Mouse (Mus musculus): ENCODE data around the gene Tbc1d10a.

Tbc1d10a gene

GRCm38 (mm10) chr11:4222046-4222950 is 35.7 kb downstream of the Tbc1d10a start:
- no peak for TF ChIP-seq NANOG (IDR thresholded peaks at IDR 0.05; ENCODE audit: borderline replicate concordance, low read length)
- TF ChIP-seq POU5F1 (IDR thresholded peaks at IDR 0.05; ENCODE audit: borderline replicate concordance, low read length) = no peak
- no peak for TF ChIP-seq CTCF (conservative IDR thresholded peaks at IDR 0.05; ENCODE audit: low read length)
- Histone ChIP-seq H3K4me1 (replicated peaks; ENCODE audit: low read depth, low read length) (peaks cover 64% of the 10 kb centered on the region), H3K27me3 (ENCODE audit: insufficient read depth, low read length) (no peaks in the 10 kb centered on the region), H3K4me3 (replicated peaks; ENCODE audit: low read length) (no peak overlapping the region; the same call in 1 of the 2 replicates), H3K9me3 (ENCODE audit: low read length) (no peaks in the 10 kb centered on the region), H3K36me3 (ENCODE audit: insufficient read depth, low read length) (peaks cover 27% of the 10 kb centered on the region)

DNA sequence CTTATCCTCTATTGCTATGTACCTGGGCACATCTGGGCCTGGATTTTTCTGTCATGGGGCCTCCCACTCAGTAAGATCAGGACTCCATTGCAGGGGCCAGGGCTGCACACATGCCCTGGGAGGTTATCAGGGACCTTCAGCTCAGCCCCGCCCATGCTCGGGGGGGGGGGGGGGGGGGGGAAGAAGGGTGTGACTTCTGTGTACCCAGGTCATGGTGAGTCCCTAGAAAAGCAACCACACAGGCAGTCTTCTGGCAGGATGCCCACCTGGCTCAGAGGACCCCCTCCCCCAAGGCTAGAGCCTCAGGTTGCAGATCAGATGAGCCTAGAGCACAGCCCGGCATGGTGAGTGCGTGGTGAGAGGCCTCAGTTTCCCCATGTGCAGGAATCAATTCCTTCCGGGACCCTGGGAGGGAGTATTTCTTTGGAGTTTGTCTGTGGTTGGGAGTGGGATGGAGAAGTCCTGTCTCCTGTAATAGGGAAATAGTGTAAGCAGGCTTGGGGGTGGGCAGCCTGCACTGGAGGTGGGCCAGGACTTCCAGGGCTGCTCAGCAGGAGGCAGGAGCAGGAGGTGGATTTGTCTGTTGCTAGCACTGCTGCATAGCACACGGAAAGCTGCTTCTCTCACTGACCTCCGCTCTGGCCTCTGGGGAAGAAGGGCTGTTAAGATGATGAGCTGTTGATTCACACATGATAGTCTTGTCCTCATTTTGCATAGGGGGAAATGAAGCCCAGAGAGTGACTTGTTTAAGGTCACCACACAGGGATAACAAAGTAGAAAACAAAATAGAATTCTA is 37.0 kb downstream of the Tbc1d10a start:
- H3K27me3 ChIP-seq (ENCODE audit: insufficient read depth, low read length) = no peaks in the 10 kb centered on the region
- H3K9me3 ChIP-seq (ENCODE audit: low read length) = no peaks in the 10 kb centered on the region
- H3K36me3 ChIP-seq (ENCODE audit: insufficient read depth, low read length) = peaks cover 27% of the 10 kb centered on the region
- no peak overlapping the region; the same call in 1 of the 2 replicates for H3K4me3 ChIP-seq (replicated peaks; ENCODE audit: low read length)
- peaks cover 62% of the 10 kb centered on the region for H3K4me1 ChIP-seq (replicated peaks; ENCODE audit: low read depth, low read length)
- TF ChIP-seq NANOG (IDR thresholded peaks at IDR 0.05; ENCODE audit: borderline replicate concordance, low read length) = no peak
- no peak for TF ChIP-seq POU5F1 (IDR thresholded peaks at IDR 0.05; ENCODE audit: borderline replicate concordance, low read length)
- no peak for TF ChIP-seq CTCF (conservative IDR thresholded peaks at IDR 0.05; ENCODE audit: low read length)

- H3K36me3 ChIP-seq (ENCODE audit: insufficient read depth, low read length) = peaks cover 27% of the 10 kb centered on the region
- no peaks in the 10 kb centered on the region for H3K27me3 ChIP-seq (ENCODE audit: insufficient read depth, low read length)
- H3K4me1 ChIP-seq (replicated peaks; ENCODE audit: low read depth, low read length) = peaks cover 63% of the 10 kb centered on the region
- TF ChIP-seq NANOG (IDR thresholded peaks at IDR 0.05; ENCODE audit: borderline replicate concordance, low read length) (no peak), CTCF (conservative IDR thresholded peaks at IDR 0.05; ENCODE audit: low read length) (no peak), POU5F1 (IDR thresholded peaks at IDR 0.05; ENCODE audit: borderline replicate concordance, low read length) (no peak)
- H3K4me3 ChIP-seq (replicated peaks; ENCODE audit: low read length) = no peak overlapping the region
- H3K9me3 ChIP-seq (ENCODE audit: low read length) = no peaks in the 10 kb centered on the region
Observed at GRCm38 (mm10) chr11:4224223-4224622, 37.6 kb downstream of the Tbc1d10a start.

GRCm38 (mm10) chr11:4226569-4227325 is 40.2 kb downstream of the Tbc1d10a start:
- no peak for TF ChIP-seq POU5F1 (IDR thresholded peaks at IDR 0.05; ENCODE audit: borderline replicate concordance, low read length)
- no peaks in the 10 kb centered on the region for H3K27me3 ChIP-seq (ENCODE audit: insufficient read depth, low read length)
- H3K36me3 ChIP-seq (ENCODE audit: insufficient read depth, low read length) = peaks cover 8% of the 10 kb centered on the region
- H3K9me3 ChIP-seq (ENCODE audit: low read length) = no peaks in the 10 kb centered on the region
- H3K4me1 ChIP-seq (replicated peaks; ENCODE audit: low read depth, low read length) = peaks cover 60% of the 10 kb centered on the region
- H3K4me3 ChIP-seq (replicated peaks; ENCODE audit: low read length) = no peak overlapping the region

DNA sequence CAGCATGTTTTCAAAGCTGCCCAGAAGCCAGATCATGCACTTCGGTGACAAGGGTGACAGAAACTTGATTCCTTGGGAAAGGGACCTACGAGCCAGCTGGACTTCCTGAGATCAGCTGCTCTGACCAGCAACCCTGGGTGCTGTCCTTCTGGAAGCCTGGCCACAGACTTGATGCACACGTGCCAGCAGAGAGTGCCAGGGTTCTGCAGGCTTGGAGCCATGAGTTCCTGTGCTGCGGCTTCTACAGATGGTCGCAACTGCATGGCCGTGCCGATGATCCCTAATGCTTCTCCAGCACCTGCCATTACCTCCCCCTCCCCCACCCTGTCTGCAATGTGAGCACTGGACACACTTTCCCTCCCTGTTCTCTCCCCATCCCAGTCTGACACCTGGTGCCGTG is 41.9 kb downstream of the Tbc1d10a start:
- TF ChIP-seq NANOG (IDR thresholded peaks at IDR 0.05; ENCODE audit: borderline replicate concordance, low read length) (no peak), POU5F1 (IDR thresholded peaks at IDR 0.05; ENCODE audit: borderline replicate concordance, low read length) (no peak), CTCF (conservative IDR thresholded peaks at IDR 0.05; ENCODE audit: low read length) (no peak)
- Histone ChIP-seq H3K27me3 (ENCODE audit: insufficient read depth, low read length) (no peaks in the 10 kb centered on the region), H3K9me3 (ENCODE audit: low read length) (no peaks in the 10 kb centered on the region), H3K4me1 (replicated peaks; ENCODE audit: low read depth, low read length) (peaks cover 46% of the 10 kb centered on the region), H3K4me3 (replicated peaks; ENCODE audit: low read length) (no peak overlapping the region), H3K36me3 (ENCODE audit: insufficient read depth, low read length) (no peaks in the 10 kb centered on the region)

GRCm38 (mm10) chr11:4229841-4230240 is 43.3 kb downstream of the Tbc1d10a start:
- H3K9me3 ChIP-seq (ENCODE audit: low read length) = no peaks in the 10 kb centered on the region
- TF ChIP-seq NANOG (IDR thresholded peaks at IDR 0.05; ENCODE audit: borderline replicate concordance, low read length) (no peak), CTCF (conservative IDR thresholded peaks at IDR 0.05; ENCODE audit: low read length) (no peak), POU5F1 (IDR thresholded peaks at IDR 0.05; ENCODE audit: borderline replicate concordance, low read length) (no peak)
- H3K27me3 ChIP-seq (ENCODE audit: insufficient read depth, low read length) = no peaks in the 10 kb centered on the region
- no peaks in the 10 kb centered on the region for H3K36me3 ChIP-seq (ENCODE audit: insufficient read depth, low read length)
- peaks cover 45% of the 10 kb centered on the region for H3K4me1 ChIP-seq (replicated peaks; ENCODE audit: low read depth, low read length)
- peak overlapping the region; percentile 60 for H3K4me3 ChIP-seq (replicated peaks; ENCODE audit: low read length)

DNA sequence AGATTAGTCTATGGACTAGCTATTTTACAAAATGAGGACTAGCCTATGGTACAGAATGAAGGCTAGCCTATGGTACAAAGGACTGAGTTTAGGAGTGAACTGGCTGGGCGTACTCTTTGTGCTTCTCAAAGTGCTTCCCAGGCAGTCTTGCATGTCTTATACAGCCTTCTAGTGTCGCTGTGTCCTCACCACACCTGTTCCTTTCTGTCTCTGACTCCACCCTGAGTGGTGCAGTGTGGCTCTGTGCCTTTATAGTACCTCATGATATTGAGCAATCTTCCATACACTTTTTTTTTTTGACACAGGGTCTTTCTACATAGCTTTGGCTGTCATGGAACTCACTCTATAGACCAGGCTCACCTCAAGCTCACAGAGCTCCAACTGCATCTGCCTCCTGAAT is 44.8 kb downstream of the Tbc1d10a start:
- Histone ChIP-seq H3K9me3 (ENCODE audit: low read length) (no peaks in the 10 kb centered on the region), H3K4me1 (replicated peaks; ENCODE audit: low read depth, low read length) (peaks cover 57% of the 10 kb centered on the region), H3K36me3 (ENCODE audit: insufficient read depth, low read length) (no peaks in the 10 kb centered on the region), H3K4me3 (replicated peaks; ENCODE audit: low read length) (peak overlapping the region; percentile 51; the same call in 1 of the 2 replicates), H3K27me3 (ENCODE audit: insufficient read depth, low read length) (peaks cover 9% of the 10 kb centered on the region)
- no peak for TF ChIP-seq NANOG (IDR thresholded peaks at IDR 0.05; ENCODE audit: borderline replicate concordance, low read length)

- no peaks in the 10 kb centered on the region for H3K9me3 ChIP-seq (ENCODE audit: low read length)
- H3K27me3 ChIP-seq (ENCODE audit: insufficient read depth, low read length) = peaks cover 19% of the 10 kb centered on the region
- peaks cover 69% of the 10 kb centered on the region for H3K4me1 ChIP-seq (replicated peaks; ENCODE audit: low read depth, low read length)
- no peak for TF ChIP-seq NANOG (IDR thresholded peaks at IDR 0.05; ENCODE audit: borderline replicate concordance, low read length)
- no peak for TF ChIP-seq CTCF (conservative IDR thresholded peaks at IDR 0.05; ENCODE audit: low read length)
- TF ChIP-seq POU5F1 (IDR thresholded peaks at IDR 0.05; ENCODE audit: borderline replicate concordance, low read length) = no peak
- no peaks in the 10 kb centered on the region for H3K36me3 ChIP-seq (ENCODE audit: insufficient read depth, low read length)
- no peak overlapping the region for H3K4me3 ChIP-seq (replicated peaks; ENCODE audit: low read length)
Observed at GRCm38 (mm10) chr11:4232644-4233043, 46.1 kb downstream of the Tbc1d10a start.
